Comparison of ENCODE assay signal across 10 mouse cellular contexts in the genomic region with DNA sequence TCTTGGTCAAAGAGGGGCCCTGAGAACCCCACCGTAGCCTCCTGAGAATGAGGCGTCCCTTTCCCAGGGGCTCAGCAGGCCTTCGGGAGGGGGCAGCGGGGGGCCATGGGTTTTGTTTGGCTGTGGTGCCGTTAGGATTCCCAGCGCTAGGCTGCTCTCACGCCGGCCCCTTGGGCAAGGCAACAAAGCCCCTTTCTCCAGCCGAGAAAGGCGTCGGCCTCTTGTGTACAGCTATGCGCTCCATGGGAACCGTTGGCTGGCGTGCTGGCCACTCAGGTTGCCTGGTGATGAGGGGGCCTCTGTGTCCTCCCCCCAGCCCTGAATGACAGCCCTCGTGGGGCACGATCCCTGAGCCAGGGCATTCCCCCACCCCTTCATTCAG. TPM values are rescaled to one million over a fixed set of nuclear protein-coding genes. Genes with fewer than 3 reads are reported as not detected.
DNase-seq lines count a peak whose midpoint lies in the region; ATAC-seq and TF ChIP-seq lines count a peak whose summit lies in the region.
"Had no signal": no experiment of that assay in that cellular context is flagged by ENCODE, and none has a peak within 500 bp of the region (broad histone marks: within the 10 kb centered on the region; RNA-seq: fewer than 3 reads in every experiment).

No protein-coding gene starts in this region.

- H3K4me2 ChIP-seq in forebrain, embryonic 13.5 days: peak overlapping the region; percentile 86
- H3K4me2 ChIP-seq in limb, embryonic 11.5 days (ENCODE audit: low read depth, severe bottlenecking): peak overlapping the region; percentile 70
- H3K4me2 ChIP-seq in neural tube, embryonic 12.5 days (replicated peaks): peak overlapping the region; percentile 80

- TF ChIP-seq POLR2A in ES-Bruce4 (IDR thresholded peaks at IDR 0.05; ENCODE audit: insufficient read depth, low read length): no peak

- no peaks in the 10 kb centered on the region; the same call in 1 of the 2 replicates for H3K9me3 ChIP-seq in heart, embryonic 10.5 days
- H3K9me3 ChIP-seq in ES-Bruce4 (replicated peaks; ENCODE audit: control insufficient read depth, insufficient read depth, low read length, poor library complexity, severe bottlenecking): no peaks in the 10 kb centered on the region
- H3K9me3 ChIP-seq in forebrain, embryonic 13.5 days (replicated peaks): no peaks in the 10 kb centered on the region
- H3K9me3 ChIP-seq in limb, embryonic 11.5 days (ENCODE audit: control insufficient read depth, low read length): no peaks in the 10 kb centered on the region
- no peaks in the 10 kb centered on the region for H3K9me3 ChIP-seq in neural tube, embryonic 12.5 days

- TF ChIP-seq EP300 in ES-Bruce4 (IDR thresholded peaks at IDR 0.05; ENCODE audit: insufficient read depth, low read depth, low read length): no peak

- peaks cover 5% of the 10 kb centered on the region; the same call in 1 of the 2 replicates for H3K36me3 ChIP-seq in heart, embryonic 10.5 days
- H3K36me3 ChIP-seq in ES-Bruce4 (ENCODE audit: control insufficient read depth, insufficient read depth, low read length, poor library complexity, severe bottlenecking): no peaks in the 10 kb centered on the region
- peaks cover 16% of the 10 kb centered on the region for H3K36me3 ChIP-seq in forebrain, embryonic 13.5 days (ENCODE audit: poor library complexity, severe bottlenecking)
- no peaks in the 10 kb centered on the region for H3K36me3 ChIP-seq in limb, embryonic 11.5 days (ENCODE audit: control insufficient read depth, insufficient read depth, low read length)
- peaks cover 14% of the 10 kb centered on the region for H3K36me3 ChIP-seq in neural tube, embryonic 12.5 days

- H3K4me1 ChIP-seq in heart, embryonic 10.5 days: peaks cover 68% of the 10 kb centered on the region
- peaks cover 4% of the 10 kb centered on the region for H3K4me1 ChIP-seq in ES-Bruce4 (ENCODE audit: control insufficient read depth, insufficient read depth, low read length)
- peaks cover 84% of the 10 kb centered on the region for H3K4me1 ChIP-seq in forebrain, embryonic 13.5 days
- H3K4me1 ChIP-seq in limb, embryonic 11.5 days (ENCODE audit: control insufficient read depth, insufficient read depth, low read length): peaks cover 42% of the 10 kb centered on the region
- H3K4me1 ChIP-seq in neural tube, embryonic 12.5 days: peaks cover 84% of the 10 kb centered on the region

- TF ChIP-seq CTCF in ES-Bruce4 (IDR thresholded peaks at IDR 0.05; ENCODE audit: low read depth, low read length): no peak

- H3K4me3 ChIP-seq in heart, embryonic 10.5 days: peak overlapping the region; percentile 64
- peak overlapping the region; percentile 74; the same call in 1 of the 2 replicates for H3K4me3 ChIP-seq in ES-Bruce4 (ENCODE audit: low read depth, low read length)
- H3K4me3 ChIP-seq in forebrain, embryonic 13.5 days: peak overlapping the region; percentile 69
- H3K4me3 ChIP-seq in limb, embryonic 11.5 days (ENCODE audit: low read depth, low read length): peak overlapping the region; percentile 40
- H3K4me3 ChIP-seq in neural tube, embryonic 12.5 days: peak overlapping the region; percentile 65

- no peak overlapping the region for H3K9ac ChIP-seq in ES-Bruce4 (ENCODE audit: low read depth, poor library complexity, severe bottlenecking)
- peak overlapping the region; percentile 92 for H3K9ac ChIP-seq in forebrain, embryonic 13.5 days
- H3K9ac ChIP-seq in limb, embryonic 11.5 days (ENCODE audit: low read length): peak overlapping the region; percentile 45
- H3K9ac ChIP-seq in neural tube, embryonic 12.5 days: peak overlapping the region; percentile 87

- H3K27me3 ChIP-seq in heart, embryonic 10.5 days (ENCODE audit: insufficient read depth, poor library complexity, severe bottlenecking): peaks cover 95% of the 10 kb centered on the region
- H3K27me3 ChIP-seq in ES-Bruce4 (ENCODE audit: control insufficient read depth, insufficient read depth, low read length, poor library complexity, severe bottlenecking): peaks cover 2% of the 10 kb centered on the region; the same call in 1 of the 2 replicates
- 0 out of 2 replicates have a peak, but pooled peaks cover 15% of the 10 kb centered on the region for H3K27me3 ChIP-seq in forebrain, embryonic 13.5 days
- H3K27me3 ChIP-seq in limb, embryonic 11.5 days (ENCODE audit: control insufficient read depth, insufficient read depth, low read length): peaks cover 50% of the 10 kb centered on the region
- no peaks in the 10 kb centered on the region; the same call in 1 of the 2 replicates for H3K27me3 ChIP-seq in neural tube, embryonic 12.5 days (replicated peaks)
- H3K27me3 ChIP-seq: Patski had no signal

- WGBS in heart, embryonic 10.5 days: 2% methylated on average over 16 of the region's 16 CpGs
- 0% methylated on average over 16 of the region's 16 CpGs for WGBS in forebrain, embryonic 13.5 days
- 3% methylated on average over 16 of the region's 16 CpGs for WGBS in limb, embryonic 11.5 days
- 1% methylated on average over 16 of the region's 16 CpGs for WGBS in neural tube, embryonic 12.5 days

- peak overlapping the region; percentile 74 for H3K27ac ChIP-seq in heart, embryonic 10.5 days
- no peak overlapping the region for H3K27ac ChIP-seq in ES-Bruce4 (ENCODE audit: insufficient read depth, low read length)
- peak overlapping the region; percentile 98 for H3K27ac ChIP-seq in forebrain, embryonic 13.5 days
- 0 out of 2 replicates have a peak overlapping the region, but pooled peaks have one; percentile 30 for H3K27ac ChIP-seq in limb, embryonic 11.5 days (replicated peaks; ENCODE audit: low read depth, low read length)
- H3K27ac ChIP-seq in neural tube, embryonic 12.5 days: peak overlapping the region; percentile 71

- ATAC-seq in forebrain, embryonic 13.5 days: peak; percentile 17; the same call in 1 of the 2 replicates
- ATAC-seq in limb, embryonic 11.5 days (ENCODE audit: insufficient number of reproducible peaks, low FRiP score, low TSS enrichment, low read depth): no peak
- ATAC-seq in neural tube, embryonic 12.5 days (ENCODE audit: low FRiP score, low read depth): peak; percentile 13
- ATAC-seq: Patski had no signal

- DNase-seq in heart, embryonic 10.5 days (ENCODE audit: low spot score): no peak
- no peak for DNase-seq in heart, adult 9 months (ENCODE audit: low spot score in 2 of 2)
- DNase-seq in limb, embryonic 11.5 days (ENCODE audit: low spot score): peak; percentile 45
- no peak for DNase-seq in left cerebral cortex, adult 8-10 months (ENCODE audit: low spot score in 2 of 2)
- DNase-seq in Muller cell, postnatal 12 days (ENCODE audit: inconsistent ontology term): no peak

RNA-seq across cellular contexts. Expression of a gene that starts 1.5 kb away (rescaled TPM):
- polyA plus RNA-seq in heart, embryonic 10.5 days (2016; fragmentation: Nextera tagmentation; extraction: Ambion mirVana): 3.8 and 4.7 TPM in 2 replicates
- polyA plus RNA-seq in ES-Bruce4 (2011; ENCODE audit: insufficient read depth, insufficient read length, low read depth, missing spikeins): 4.1 and 4.4 TPM in 2 replicates
- polyA plus RNA-seq in forebrain, embryonic 13.5 days (2015; fragmentation: Nextera tagmentation; extraction: Ambion mirVana): 28.8 and 31.8 TPM in 2 replicates
- 9.0 and 10.8 TPM in 2 replicates for polyA plus RNA-seq in limb, embryonic 11.5 days (2014; fragmentation: Nextera tagmentation; extraction: Ambion mirVana)
- polyA plus RNA-seq in neural tube, embryonic 12.5 days (2016; fragmentation: Nextera tagmentation; extraction: Ambion mirVana): 30.5 and 34.5 TPM in 2 replicates
- 10 to 100 TPM; 19.9 to 24.1 (median 22.3) TPM for total RNA-seq in left cerebral cortex, adult 8-10 months (2022)

RNA-seq across cellular contexts. Expression of a gene that starts 40.2 kb away (rescaled TPM):
- polyA plus RNA-seq in heart, embryonic 10.5 days (2016; fragmentation: Nextera tagmentation; extraction: Ambion mirVana): 23.5 and 32.9 TPM in 2 replicates
- 19.1 and 21.4 TPM in 2 replicates for polyA plus RNA-seq in ES-Bruce4 (2011; ENCODE audit: insufficient read depth, insufficient read length, low read depth, missing spikeins)
- 59.3 and 63.4 TPM in 2 replicates for polyA plus RNA-seq in forebrain, embryonic 13.5 days (2015; fragmentation: Nextera tagmentation; extraction: Ambion mirVana)
- 51.4 and 58.3 TPM in 2 replicates for polyA plus RNA-seq in limb, embryonic 11.5 days (2014; fragmentation: Nextera tagmentation; extraction: Ambion mirVana)
- 79.6 and 83.3 TPM in 2 replicates for polyA plus RNA-seq in neural tube, embryonic 12.5 days (2016; fragmentation: Nextera tagmentation; extraction: Ambion mirVana)
- total RNA-seq in left cerebral cortex, adult 8-10 months (2022): 100 to 1,000 TPM; 173 to 201 (median 187) TPM

RNA-seq across cellular contexts. Expression of a gene that starts 43.8 kb away (rescaled TPM):
- not detected in 2 replicates for polyA plus RNA-seq in heart, embryonic 10.5 days (2016; fragmentation: Nextera tagmentation; extraction: Ambion mirVana)
- not detected in 2 replicates for polyA plus RNA-seq in ES-Bruce4 (2011; ENCODE audit: insufficient read depth, insufficient read length, low read depth, missing spikeins)
- polyA plus RNA-seq in forebrain, embryonic 13.5 days (2015; fragmentation: Nextera tagmentation; extraction: Ambion mirVana): 0.49 TPM in 1 of 2 replicates, not detected in the other
- polyA plus RNA-seq in limb, embryonic 11.5 days (2014; fragmentation: Nextera tagmentation; extraction: Ambion mirVana): not detected in 2 replicates
- polyA plus RNA-seq in neural tube, embryonic 12.5 days (2016; fragmentation: Nextera tagmentation; extraction: Ambion mirVana): not detected in 2 replicates
- 1 to 10 TPM in 1 of 4 experiments, under 1 TPM in 2, not detected in 1; 0.80 to 1.3 (median 0.93) TPM for total RNA-seq in left cerebral cortex, adult 8-10 months (2022)
- total RNA-seq: layer of hippocampus, postnatal 14 days had no signal
